Mouse (Mus musculus): ENCODE results near the gene Evx2. TPM values are rescaled to one million over a fixed set of nuclear protein-coding genes. Genes with fewer than 3 reads are reported as not detected.

Evx2 gene
- total RNA-seq, 2 experiments from 2014 or later, result not detected

DNA sequence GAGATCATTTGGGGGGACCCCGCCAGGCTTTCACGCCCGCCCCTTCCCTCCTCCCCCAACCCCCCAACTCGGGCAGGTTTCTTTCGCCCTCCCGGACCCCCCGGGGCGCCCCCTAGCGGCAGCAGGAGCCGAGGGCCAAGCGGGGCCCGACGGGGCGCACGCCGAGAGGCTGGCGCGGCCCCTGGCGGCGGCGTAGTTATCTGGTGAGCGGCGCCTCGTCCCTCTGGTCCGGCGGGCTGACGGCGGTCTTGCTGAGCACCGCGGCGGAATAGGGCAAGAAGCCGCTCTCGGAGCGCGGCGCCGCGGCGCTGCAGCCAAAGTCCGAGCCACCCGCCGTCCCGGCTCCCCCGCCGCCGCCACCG, 4.0 kb downstream of the Evx2 start:
- DNase-seq (ENCODE audit: low spot score in 2 of 2), result no peak
- intact Hi-C loops (cut with DNase I), result loop anchor here (2.0 kb wide), 1 partner anchor 355 kb away; no protein-coding TSS in a partner anchor

DNA sequence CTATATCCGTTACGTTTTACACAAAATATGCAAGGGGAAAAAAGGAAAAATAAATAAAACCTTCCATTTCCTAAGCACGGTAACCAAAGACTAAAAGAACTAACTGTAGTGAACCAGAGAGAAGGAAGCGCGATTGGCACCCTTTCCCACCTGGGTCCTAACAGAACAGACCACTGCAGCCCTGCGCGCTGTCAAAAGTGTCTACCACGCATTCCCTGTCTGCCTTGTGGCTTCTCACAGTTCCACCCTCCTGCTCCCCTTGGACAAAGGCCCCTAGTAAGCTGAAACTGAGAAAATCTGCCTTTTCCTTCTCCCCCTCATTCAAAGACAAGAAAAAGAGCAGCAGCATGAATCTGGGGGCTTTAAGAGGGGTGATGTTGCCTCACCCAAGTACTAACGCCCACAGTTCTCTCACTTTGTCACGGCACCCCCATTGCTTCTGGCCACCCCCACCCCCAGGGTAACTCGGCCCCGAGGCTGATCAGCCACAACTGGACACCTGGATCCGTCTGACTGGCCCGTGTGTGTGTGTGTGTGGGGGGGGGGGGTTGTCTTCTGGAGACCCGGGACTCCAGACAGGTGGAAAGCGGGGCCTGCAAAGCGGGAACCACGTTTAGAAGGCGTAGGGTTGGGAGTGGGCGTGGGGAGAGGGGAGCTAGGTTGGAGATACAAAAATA, 4.5 kb downstream of the Evx2 start:
- intact Hi-C loops (cut with DNase I), result loop anchor here (2.0 to 5.0 kb wide), 2 partner anchors 82 to 354 kb away; no protein-coding TSS in a partner anchor

DNA sequence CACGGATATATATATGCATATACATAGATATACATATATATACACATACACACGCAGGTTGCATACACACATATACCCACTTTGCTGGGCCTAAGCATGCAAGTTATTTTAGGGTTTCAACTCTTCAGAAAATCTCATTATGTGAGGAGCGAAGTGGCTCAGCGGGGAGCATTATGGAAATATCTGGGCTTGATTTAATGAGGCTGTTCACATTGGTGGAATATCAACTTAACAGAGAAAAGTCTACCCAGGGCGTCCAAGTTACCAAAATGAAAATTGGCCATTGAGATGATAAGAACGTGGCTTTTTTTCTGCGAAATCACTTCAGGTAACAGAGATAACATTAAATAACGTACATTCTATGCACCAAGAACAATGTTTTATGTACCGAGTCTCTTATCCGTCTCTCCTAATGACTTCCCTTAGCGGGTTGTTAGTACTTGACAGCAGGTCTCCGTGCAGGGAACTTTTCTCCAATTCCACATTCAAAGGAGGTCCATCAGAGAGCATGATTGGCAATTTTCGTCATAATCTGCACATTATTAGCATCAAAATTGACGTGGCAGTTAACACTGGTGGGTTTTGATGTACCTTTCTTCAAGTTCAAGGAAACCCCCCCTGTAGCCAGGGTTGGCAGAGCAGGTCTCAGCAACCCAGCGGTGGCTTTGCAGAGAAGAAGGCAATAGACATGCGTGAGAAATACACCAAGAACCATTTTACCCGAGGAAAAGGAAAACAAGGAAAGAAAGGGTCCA, 5.4 kb downstream of the Evx2 start:
- intact Hi-C loops (cut with DNase I), result loop anchor here (2.0 to 5.0 kb wide), 2 partner anchors 83 to 353 kb away; no protein-coding TSS in a partner anchor
- no peak for DNase-seq (ENCODE audit: low spot score in 2 of 2)

More for the DNA sequence above, 4.5 kb downstream of the Evx2 start:
- DNase-seq (ENCODE audit: low spot score in 2 of 2), result no peak

DNA sequence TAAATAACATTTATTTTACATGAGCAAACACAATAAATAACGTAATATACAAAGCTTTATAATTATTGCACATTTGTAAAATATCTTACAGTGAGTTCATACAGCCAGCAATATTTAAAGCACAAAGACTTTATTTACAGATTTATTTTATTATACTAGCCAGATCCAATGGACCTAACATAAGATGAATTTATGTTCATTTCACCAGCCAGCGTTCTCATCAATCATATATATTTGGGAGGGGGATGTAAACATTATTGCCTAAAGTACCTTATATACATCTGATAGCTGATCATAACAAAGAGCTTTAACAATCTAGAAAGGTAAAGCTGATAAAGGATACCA, 6.4 kb downstream of the Evx2 start:
- no peak for DNase-seq (ENCODE audit: low spot score in 2 of 2)
- intact Hi-C loops (cut with DNase I), result loop anchor here (5.0 kb wide), 1 partner anchor 84 kb away; no protein-coding TSS in a partner anchor

- intact Hi-C loops (cut with DNase I), result no loop called here
- DNase-seq (ENCODE audit: low spot score in 2 of 2), result no peak
These were observed 12.1 kb downstream of the Evx2 start for GRCm38 (mm10) chr2:74647082-74647864.

DNA sequence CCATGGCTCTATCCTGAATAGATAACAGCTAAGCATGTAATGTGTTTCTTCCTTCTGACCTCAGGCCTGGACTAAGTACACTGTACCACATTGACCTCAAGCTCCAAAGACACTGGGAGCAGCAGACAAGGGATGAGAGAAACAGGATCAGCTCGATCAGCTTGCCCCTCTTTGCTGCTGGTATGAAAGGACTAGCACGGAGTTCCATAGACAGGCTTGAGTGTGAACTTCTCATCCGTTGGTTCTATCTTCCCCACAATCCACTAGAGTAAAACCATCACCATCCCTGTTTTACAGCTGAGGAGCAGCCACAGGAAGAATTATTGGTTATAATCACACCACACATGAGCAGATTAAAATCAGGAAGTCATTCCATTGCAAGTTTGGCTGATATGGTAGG, 13.7 kb downstream of the Evx2 start:
- no peak for DNase-seq (ENCODE audit: low spot score in 2 of 2)

DNA sequence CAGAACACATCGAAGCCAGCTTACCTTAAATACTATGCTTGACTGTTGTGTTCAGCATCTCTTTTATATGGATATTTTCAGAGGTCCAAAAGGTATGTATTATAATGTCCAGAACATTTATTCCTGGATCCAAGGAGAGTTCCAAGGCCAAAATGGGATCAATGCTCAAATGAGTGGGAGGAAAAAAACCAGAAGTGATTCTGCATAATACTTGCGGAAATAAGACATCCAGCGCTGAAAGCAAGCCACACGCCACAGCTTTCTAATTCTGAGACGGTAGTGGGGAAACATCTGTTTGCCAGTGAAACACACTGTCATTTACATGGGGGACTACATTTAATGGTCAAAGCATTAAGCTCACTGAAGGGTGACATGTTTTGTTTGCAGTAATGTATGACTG, 16.9 kb downstream of the Evx2 start:
- DNase-seq (ENCODE audit: low spot score in 2 of 2), result no peak
- intact Hi-C loops (cut with DNase I), result no loop called here

More for the DNA sequence above, 13.7 kb downstream of the Evx2 start:
- intact Hi-C loops (cut with DNase I), result no loop called here

DNA sequence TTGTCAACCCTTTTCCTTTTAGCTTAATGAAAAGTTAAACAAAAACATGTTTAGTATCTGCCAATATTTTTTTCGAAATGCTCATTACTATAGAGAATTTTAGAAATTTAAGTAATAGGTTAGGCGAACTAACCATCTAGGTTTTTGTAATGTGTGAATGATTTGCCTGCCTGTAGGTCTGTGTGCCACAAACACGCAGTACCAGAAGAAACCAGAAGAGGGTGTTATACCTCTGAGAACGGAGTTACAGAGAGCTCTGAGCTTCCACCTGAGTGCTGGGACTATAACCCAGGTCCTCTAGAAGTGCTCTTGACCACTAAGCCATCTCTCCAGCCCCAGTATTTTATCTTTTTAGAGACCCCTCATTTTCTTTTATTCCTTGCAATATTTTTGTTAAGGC, 23.9 kb downstream of the Evx2 start:
- no peak for DNase-seq (ENCODE audit: low spot score in 2 of 2)
- intact Hi-C loops (cut with DNase I), result no loop called here

- no peak for DNase-seq (ENCODE audit: low spot score in 2 of 2)
- intact Hi-C loops (cut with DNase I), result no loop called here
These were observed 39.0 kb downstream of the Evx2 start for GRCm38 (mm10) chr2:74620368-74620767.

GRCm38 (mm10) chr2:74619676-74620246, 39.6 kb downstream of the Evx2 start:
- DNase-seq (ENCODE audit: low spot score in 2 of 2), result no peak
- intact Hi-C loops (cut with DNase I), result no loop called here

- intact Hi-C loops (cut with DNase I), result no loop called here
- no peak for DNase-seq (ENCODE audit: low spot score in 2 of 2)
These were observed 41.7 kb downstream of the Evx2 start for GRCm38 (mm10) chr2:74617706-74618105.

DNA sequence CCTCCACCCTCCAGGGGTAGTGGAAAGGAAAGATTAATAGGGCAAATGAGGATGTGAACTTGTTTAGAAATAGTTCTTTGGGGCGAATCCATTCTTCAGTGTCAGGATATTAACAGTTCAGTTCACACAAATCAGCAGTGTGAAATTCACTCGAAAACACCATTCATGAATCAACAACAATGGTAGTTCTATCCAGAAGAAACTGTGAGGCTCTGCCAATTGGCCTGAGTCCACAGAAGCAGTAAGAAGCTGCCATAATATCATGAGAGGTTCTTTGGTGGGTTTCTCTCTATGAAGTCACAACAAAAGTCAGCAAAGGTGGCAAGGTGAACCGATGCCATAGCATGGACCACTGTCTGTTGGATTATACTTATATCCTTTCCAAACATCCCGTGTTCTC, 48.0 kb downstream of the Evx2 start:
- intact Hi-C loops (cut with DNase I), result no loop called here
- no peak for DNase-seq (ENCODE audit: low spot score in 2 of 2)

DNA sequence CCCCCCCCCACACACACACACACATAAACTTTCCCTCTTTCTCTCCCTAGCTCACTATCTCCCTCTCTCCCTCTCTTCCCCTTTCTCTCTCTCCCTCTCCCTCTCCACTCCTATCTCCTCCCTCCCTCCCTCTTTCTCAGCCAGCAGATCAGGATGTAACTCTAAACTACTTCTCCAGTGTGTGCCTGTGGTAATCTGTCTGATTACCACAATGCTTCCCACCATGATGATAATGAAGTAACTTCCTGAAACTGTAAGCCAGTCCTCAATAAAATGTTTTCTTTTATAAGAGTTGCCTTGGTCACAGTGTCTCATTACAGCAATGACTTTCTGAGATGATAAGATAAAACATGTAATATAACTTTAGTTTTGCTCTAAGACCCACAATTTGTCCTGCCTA, 50.0 kb downstream of the Evx2 start:
- DNase-seq (ENCODE audit: low spot score in 2 of 2), result no peak
- intact Hi-C loops (cut with DNase I), result no loop called here

GRCm38 (mm10) chr2:74606087-74606760, 53.1 kb downstream of the Evx2 start:
- intact Hi-C loops (cut with DNase I), result no loop called here
- no peak for DNase-seq (ENCODE audit: low spot score in 2 of 2)

- DNase-seq (ENCODE audit: low spot score in 2 of 2), result no peak
- intact Hi-C loops (cut with DNase I), result no loop called here
These were observed 55.3 kb downstream of the Evx2 start for GRCm38 (mm10) chr2:74604011-74604410.

Small RNA genes within 50 kb of the gene (microRNA-seq; reads per million reads assigned to microRNA genes)
- gene Gm44463, result not detected

Other genes starting within 250 kb of the Evx2 start
- 10 to 100 TPM; 70.4 to 78.0 TPM for gene Lnpk, start 80.1 kb downstream of the Evx2 start, total RNA-seq (2021)
- gene Hoxd13, start 8.8 kb upstream of the Evx2 start, total RNA-seq (2021), result not detected
- gene Hoxd12, start 15.5 kb upstream of the Evx2 start, total RNA-seq (2021), result not detected
- gene Hoxd11, start 20.0 kb upstream of the Evx2 start, total RNA-seq (2021), result not detected
- not detected for gene Hoxd10, start 32.4 kb upstream of the Evx2 start, total RNA-seq (2021)
- gene Hoxd9, start 38.2 kb upstream of the Evx2 start, total RNA-seq (2021), result not detected
- gene Hoxd8, start 45.1 kb upstream of the Evx2 start, total RNA-seq (2021), result not detected
- not detected for gene Hoxd3, start 52.4 kb upstream of the Evx2 start, total RNA-seq (2021)
- gene Hoxd4, start 52.4 kb upstream of the Evx2 start, total RNA-seq (2021), result not detected
- gene Gm28230, start 67.2 kb upstream of the Evx2 start, total RNA-seq (2021), result not detected
- not detected for gene Hoxd1, start 103.4 kb upstream of the Evx2 start, total RNA-seq (2021)
- gene Mtx2, start 166.2 kb upstream of the Evx2 start, total RNA-seq (2021), result 10 to 100 TPM; 45.3 to 45.4 TPM

All from left cerebral cortex, postnatal 36 days (tissue).